Mouse (Mus musculus) heart, postnatal 10 days (tissue): ENCODE data around the gene Sh3pxd2a. TPM values are rescaled to one million over a fixed set of nuclear protein-coding genes. Genes with fewer than 3 reads are reported as not detected.
A peak's percentile ranks its signal among the peaks of the same experiment; 100 is the strongest.

Experiments
- DNase-seq, 2 experiments: peaks; one replicate each; pipeline ENCODE4 v3.0.0; 2021
- intact Hi-C: fragments of 180-260 bp; cut with DNase I; formaldehyde crosslinking; loops from one replicate; pipeline ENCODE4 v1.15.1; 2025
- microRNA-seq, 2 experiments: library from miRNA; unstranded; fragments of <30 nt; microRNA quantifications; one replicate each; pipeline ENCODE4 v1.2.0; 2022
- total RNA-seq, 2 experiments: library from RNA; stranded (reverse); gene quantifications; 2 replicates each; pipeline ENCODE4 v1.2.3; 2021

The Sh3pxd2a gene
- total RNA-seq, 2 experiments from 2014 or later = 87.9 to 93.7 TPM

DNA sequence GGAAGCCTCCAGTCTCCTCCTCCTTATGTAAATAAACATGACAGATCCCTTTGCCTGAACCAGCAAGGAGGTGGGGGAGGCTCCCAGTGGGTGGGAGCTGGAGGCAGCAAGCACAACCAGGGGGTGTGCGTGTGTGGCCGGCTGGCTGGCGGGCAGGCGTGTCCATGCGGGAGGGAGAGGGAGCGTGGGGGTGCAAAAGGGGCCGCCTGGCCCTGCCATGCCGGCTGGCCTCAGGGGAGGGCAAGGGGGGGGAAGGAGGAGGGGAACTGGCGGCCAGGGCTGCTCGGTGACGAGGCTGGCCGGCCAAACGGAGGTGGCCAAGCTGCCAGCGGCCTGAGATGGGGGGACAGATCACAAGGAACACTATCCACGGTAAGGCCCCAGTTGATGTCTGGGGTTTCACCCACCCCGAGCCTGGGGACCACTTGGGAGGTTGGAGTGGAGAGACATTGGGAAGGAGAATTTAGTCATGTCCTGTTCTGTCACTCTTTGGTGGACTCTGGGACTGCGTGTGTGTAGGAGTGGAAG lies 235.4 kb downstream of the Sh3pxd2a start:
- DNase-seq = peak; percentile 64
- intact Hi-C loops = no loop called here

- intact Hi-C loops = no loop called here
- no peak for DNase-seq
Measured at GRCm38 (mm10) chr19:47225791-47226190, 238.4 kb downstream of the Sh3pxd2a start.

DNA sequence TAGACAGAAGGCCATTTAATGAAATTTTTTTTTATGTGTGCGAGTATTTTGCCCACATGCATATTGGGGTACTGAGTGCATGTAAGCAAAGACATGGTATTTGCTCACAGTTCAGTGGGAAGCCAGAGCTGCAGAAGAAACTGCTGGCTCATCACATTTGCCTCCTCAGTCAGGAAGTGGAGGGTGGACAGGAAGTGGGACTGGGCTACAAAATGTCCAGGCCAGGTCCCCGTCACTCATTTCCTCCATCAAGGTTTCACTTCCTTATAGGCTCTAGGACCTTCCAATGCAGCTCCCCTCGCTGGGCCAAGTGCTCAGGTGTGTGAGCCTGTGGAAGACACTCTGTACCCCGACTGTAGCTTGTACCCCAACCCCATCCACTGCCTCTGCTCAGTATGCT lies 239.5 kb downstream of the Sh3pxd2a start:
- peak in 1 of 2 experiments; percentile 21 for DNase-seq
- intact Hi-C loops = no loop called here

GRCm38 (mm10) chr19:47222841-47223557 lies 241.2 kb downstream of the Sh3pxd2a start:
- no peak for DNase-seq
- intact Hi-C loops = no loop called here

GRCm38 (mm10) chr19:47222154-47222840 lies 241.9 kb downstream of the Sh3pxd2a start:
- intact Hi-C loops = no loop called here

DNA sequence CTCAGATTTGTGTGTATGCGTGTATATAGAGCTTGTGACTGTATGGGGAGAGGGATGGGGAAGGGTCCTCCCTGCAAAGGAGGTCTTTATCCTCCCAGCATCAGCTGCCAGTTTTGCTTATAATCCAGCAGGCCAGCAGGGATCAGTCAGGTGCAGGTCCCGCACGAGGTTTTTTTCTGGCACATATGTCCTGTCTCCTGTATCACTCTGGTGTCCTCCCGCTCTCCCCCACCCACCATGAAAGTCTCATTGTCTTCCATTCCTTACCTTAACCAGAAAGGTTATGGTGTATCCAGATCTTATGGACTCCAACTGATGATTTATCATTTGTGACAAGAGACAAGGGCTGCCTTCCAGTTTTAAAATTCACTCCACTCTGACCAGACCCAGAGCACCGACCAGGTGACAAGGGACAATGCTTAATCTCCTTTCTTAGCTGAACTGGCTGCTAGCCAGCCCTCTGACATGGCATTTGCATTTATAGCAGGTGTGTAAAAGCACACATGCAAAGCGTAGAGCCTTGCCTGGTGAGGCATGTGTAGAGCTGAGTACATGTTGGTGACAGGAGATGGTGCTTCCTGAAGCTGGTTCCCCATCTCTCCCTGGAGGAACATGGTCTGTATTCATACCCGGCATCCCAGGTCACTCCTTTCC lies 242.6 kb downstream of the Sh3pxd2a start:
- intact Hi-C loops = no loop called here
- DNase-seq = no peak

More at GRCm38 (mm10) chr19:47222154-47222840, 241.9 kb downstream of the Sh3pxd2a start:
- no peak for DNase-seq

DNA sequence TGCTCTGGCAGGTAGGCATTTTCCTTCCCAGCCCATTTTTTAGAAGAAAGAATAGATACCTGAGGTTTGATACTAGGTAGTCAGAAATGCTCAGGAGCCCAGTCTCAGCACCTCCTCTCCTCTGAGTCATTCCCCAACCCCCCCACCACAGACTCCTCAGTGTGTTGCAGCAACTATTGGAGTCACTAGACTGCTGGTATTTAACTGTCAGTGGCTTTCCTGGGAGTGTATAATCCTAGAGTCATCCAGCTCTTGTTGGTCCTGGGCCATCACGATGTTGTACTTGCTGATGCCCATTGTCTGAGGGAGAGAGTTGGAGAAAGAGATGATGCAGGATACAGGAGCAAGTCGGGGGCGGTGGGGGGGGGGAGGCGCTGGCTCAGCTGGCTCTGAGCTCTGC lies 243.2 kb downstream of the Sh3pxd2a start:
- no peak for DNase-seq
- intact Hi-C loops = no loop called here

DNA sequence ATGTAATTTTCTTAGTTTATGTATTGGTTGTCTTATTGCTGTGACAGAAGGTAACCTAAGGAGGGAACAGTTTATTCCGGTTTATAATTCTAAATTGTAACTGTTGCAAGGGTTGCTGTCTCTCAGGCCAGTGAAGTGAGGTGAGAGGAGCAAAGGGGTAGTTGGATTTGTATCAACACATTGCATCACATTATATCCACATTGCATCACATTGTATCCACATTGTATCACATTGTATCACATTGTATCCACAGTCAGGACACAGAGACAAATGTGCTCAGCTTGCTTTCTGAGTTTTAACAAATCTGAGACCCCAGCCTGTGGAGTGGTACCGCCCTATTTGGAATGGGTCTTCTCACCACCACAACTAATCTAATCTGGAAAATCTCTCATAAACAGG lies 244.0 kb downstream of the Sh3pxd2a start:
- intact Hi-C loops = no loop called here
- DNase-seq = no peak

DNA sequence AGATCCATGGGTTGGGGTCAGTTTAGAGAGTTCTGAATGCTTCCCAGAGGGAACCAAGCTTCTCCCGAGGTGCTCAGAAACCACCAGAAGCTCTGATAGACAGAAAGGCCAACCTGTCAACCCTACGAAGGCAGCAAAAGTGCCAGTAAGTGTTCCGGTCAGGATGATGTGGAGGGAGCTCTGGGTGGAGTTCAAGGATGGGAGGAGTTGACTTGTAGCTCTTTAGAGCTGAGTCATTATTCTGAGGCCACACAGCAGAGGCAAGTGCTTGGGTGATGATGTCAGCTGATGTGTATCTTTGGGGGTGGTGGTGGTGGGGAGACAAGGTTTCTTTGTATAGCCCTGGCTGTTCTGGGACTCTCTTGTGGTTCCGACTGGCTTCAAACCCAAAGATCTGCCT lies 244.6 kb downstream of the Sh3pxd2a start:
- intact Hi-C loops = no loop called here
- no peak for DNase-seq

DNA sequence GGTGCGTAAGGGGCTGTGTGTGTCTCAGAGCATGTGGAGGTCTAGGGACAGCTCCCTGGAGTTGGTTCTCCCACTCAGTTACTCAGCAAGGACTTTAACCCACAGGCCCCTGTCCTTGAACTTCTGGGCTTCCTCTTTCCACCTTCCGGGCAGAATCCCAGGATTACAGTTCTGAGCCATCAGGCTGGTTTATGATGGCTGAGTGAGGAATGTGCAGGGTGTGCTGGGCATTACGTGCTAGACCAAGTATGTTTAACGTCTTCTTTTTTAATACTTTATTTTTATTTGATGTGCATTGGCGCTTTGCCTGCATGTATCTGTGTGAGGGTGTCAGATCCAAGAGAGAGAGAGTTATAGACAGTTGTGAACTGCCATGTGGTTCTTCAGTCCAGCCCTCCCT lies 247.4 kb downstream of the Sh3pxd2a start:
- no peak for DNase-seq
- intact Hi-C loops = no loop called here

- no peak for DNase-seq
- intact Hi-C loops = no loop called here
Measured at GRCm38 (mm10) chr19:47213470-47213869, 250.7 kb downstream of the Sh3pxd2a start.

DNA sequence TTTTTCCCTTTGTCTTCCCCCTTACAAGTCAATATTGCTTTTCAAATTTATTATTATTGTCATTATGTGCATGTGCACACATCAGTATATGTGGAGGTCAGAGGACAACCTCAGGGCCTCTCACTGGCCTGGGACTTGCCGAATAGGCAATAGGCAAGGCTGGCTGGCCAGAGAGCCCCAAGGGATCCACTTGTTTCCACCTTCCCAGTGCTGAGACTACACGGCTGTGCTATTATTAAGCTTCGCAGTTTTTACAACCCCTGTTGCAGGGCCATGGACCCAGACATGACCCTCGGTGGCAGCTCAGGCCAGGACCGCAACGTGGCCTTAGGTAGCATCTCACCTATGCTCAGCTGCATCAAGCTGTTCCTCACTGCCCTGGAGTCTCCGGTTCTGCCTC lies 251.8 kb downstream of the Sh3pxd2a start:
- intact Hi-C loops = no loop called here
- no peak for DNase-seq

GRCm38 (mm10) chr19:47211609-47212312 lies 252.4 kb downstream of the Sh3pxd2a start:
- intact Hi-C loops = no loop called here
- no peak for DNase-seq

- DNase-seq = no peak
- intact Hi-C loops = no loop called here
Measured at GRCm38 (mm10) chr19:47210432-47210831, 253.8 kb downstream of the Sh3pxd2a start.

Small RNAs within 50 kb of the gene (microRNA-seq; reads per million reads assigned to microRNA genes)
- 0.70 to 0.71 reads per million in 2 experiments for gene Mir6995

Other genes starting within 250 kb of the Sh3pxd2a start
- gene Stn1, start 73.1 kb upstream of the Sh3pxd2a start, total RNA-seq = 10 to 100 TPM; 22.0 to 24.0 TPM
- gene Slk, start 115.3 kb upstream of the Sh3pxd2a start, total RNA-seq = 100 to 1,000 TPM; 121 to 149 TPM
- gene Col17a1, start 227.7 kb upstream of the Sh3pxd2a start, total RNA-seq = under 1 TPM; 0.05 to 0.07 TPM